Comparison of ENCODE assay signal across 7 mouse cellular contexts in genomic region chr2:103625349-103625932, GRCm38 (mm10). TPM values are rescaled to one million over a fixed set of nuclear protein-coding genes. Genes with fewer than 3 reads are reported as not detected.
A peak's percentile ranks its signal among the peaks of the same experiment; 100 is the strongest.
DNase-seq lines count a peak whose midpoint lies in the region; TF ChIP-seq lines count a peak whose summit lies in the region.

No protein-coding gene starts in this region.

- intact Hi-C loops in gastrocnemius, adult 2 months (cut with DNase I), result no loop called here

- no peak overlapping the region for H3K4me3 ChIP-seq in gastrocnemius, adult 2 months

- no peak overlapping the region for H3K27ac ChIP-seq in gastrocnemius, adult 2 months

- TF ChIP-seq CTCF in gastrocnemius, adult 2 months (IDR thresholded peaks at IDR 0.05), result no peak

- DNase-seq in lung, postnatal 10 days, result peak; percentile 54
- DNase-seq in lung, postnatal 36 days, result no peak
- DNase-seq in heart, postnatal 4 days, result peak; percentile 30
- DNase-seq in kidney, postnatal 36 days, result peak; percentile 40 to 61
- no peak for DNase-seq in gastrocnemius, adult 2 months
- DNase-seq in urinary bladder, postnatal 25 days (ENCODE audit: low spot score), result no peak
- DNase-seq in cerebellum, postnatal 36 days, result no peak

RNA-seq across cellular contexts. Expression of gene Abtb2, which starts 59.3 kb away (rescaled TPM):
- 10 to 100 TPM; 23.6 to 25.6 TPM for total RNA-seq in heart, postnatal 4 days (2021)
- 10 to 100 TPM in 1 of 2 experiments, 1 to 10 TPM in 1; 8.3 to 13.2 TPM for total RNA-seq in gastrocnemius, adult 2 months (2021)

Comparison
In these comparisons a context has a peak if more than half of its experiments do, and no peak if none do; other contexts are left out.
1. DNase-seq: peak in lung, postnatal 10 days (single experiment), heart, postnatal 4 days (single experiment) and kidney, postnatal 36 days (2 of 2); none in lung, postnatal 36 days (single experiment), gastrocnemius, adult 2 months (single experiment), urinary bladder, postnatal 25 days (single experiment) and cerebellum, postnatal 36 days (0 of 2).